Mouse (Mus musculus) thymus, postnatal 25 days (tissue): Measurements from ENCODE around the gene Sirt2.

Experiments used
- DNase-seq: peaks from one replicate; pipeline ENCODE4 v3.0.0; 2022

The Sirt2 gene

DNA sequence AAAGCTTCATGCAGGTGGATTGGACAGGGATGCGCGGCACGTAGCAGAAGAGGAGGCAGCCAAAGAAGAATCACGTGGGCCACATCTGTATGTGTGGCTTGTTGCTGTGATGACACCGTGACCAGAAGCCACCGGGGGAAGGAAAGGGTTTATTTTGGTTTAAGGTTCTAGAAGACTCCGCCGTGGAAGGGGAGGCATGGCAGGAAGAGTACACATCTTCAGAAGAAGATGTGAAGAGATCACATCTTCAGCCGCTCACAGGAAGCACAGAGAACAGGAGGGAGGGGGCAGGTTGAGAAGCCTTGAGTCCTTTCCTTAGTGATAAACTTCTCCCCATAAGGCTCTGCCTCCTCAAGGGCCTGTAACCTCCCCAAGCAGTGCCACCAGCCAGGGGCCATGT, 33.5 kb downstream of the Sirt2 start:
- peak; percentile 28 for DNase-seq

DNA sequence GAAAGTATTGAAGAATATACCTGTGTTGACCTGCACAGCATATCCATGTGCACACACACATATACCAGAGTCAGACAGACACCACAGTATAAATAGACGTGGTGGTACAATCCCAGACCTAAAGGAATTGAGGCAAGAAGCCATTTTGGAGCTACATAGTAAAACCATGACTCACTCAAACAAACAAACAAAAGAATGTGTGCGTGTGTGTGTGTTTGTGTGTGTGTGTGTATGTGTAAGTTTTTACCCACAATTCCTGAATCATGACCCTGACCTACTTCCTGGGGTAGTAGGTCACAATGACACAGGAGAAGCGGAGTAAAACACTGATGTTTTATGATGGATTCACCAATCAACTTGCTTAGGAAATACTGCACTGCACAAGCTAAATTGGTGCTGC, 34.9 kb downstream of the Sirt2 start:
- no peak for DNase-seq

- DNase-seq = no peak
These were observed 35.6 kb downstream of the Sirt2 start for GRCm38 (mm10) chr7:28801901-28802670.

- DNase-seq = no peak
These were observed 36.5 kb downstream of the Sirt2 start for GRCm38 (mm10) chr7:28802846-28803588.

DNA sequence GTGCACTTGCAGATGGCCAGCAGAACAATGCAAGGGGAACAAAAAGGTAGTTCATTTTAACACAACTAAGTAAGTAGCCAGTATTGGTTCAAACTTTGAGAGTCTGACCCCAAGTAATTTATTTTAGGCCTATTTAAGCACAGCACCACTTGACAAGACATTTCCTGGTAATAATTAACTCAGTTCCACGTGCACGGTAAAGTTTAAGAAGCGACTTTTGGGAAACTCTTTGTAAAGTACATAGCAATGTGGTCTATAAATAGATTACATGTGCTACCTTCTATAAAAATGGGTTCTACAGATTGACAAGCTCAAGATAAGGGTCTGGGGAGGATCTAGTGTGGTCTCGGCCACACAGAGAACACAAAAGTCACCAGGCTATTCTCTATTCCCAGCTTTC, 37.2 kb downstream of the Sirt2 start:
- DNase-seq = no peak

- DNase-seq = no peak
These were observed 40.3 kb downstream of the Sirt2 start for GRCm38 (mm10) chr7:28806869-28807268.

GRCm38 (mm10) chr7:28807641-28808220, 41.2 kb downstream of the Sirt2 start:
- DNase-seq = no peak

GRCm38 (mm10) chr7:28808221-28808941, 41.8 kb downstream of the Sirt2 start, which contains the start of gene Hnrnpl:
Gene Hnrnpl, plus strand, starts transcription at chr7:28808541.
- peak; percentile 69 for DNase-seq

- peak; percentile 97 for DNase-seq
These were observed 42.4 kb downstream of the Sirt2 start for GRCm38 (mm10) chr7:28808957-28809393.

DNA sequence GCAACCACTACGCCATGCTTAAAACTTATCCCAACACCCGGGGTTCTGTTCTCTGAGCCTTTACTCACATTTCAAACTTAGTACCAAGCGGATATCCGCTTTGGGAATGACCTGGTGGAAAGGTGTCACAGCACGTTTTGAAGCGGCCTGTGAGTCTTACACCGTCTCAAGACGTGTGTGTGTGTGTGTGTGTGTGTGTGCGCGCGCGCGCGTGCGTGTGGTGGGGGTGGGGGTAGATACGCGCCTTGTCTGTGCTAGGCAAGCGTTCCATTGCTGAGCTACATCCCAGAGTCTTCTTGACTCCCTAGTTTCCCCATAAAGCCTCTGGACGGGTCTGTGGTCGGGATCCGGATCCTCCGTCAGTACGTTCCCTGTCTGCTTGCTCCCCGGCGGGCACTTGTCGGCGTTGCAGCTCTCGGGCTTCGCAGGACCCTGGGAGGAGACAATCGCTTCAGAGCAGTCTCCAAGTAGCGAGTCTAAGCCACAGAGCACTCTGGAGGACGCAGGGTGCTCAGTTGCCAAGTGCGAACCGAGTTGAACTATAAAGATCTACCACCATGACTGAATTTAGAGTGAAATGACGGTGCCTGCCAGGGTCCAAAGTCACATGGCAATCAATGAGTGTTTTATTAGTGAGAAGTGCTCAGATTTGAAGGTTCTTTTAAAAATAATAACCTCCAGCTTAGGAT, 43.0 kb downstream of the Sirt2 start:
- peak; percentile 76 for DNase-seq

DNA sequence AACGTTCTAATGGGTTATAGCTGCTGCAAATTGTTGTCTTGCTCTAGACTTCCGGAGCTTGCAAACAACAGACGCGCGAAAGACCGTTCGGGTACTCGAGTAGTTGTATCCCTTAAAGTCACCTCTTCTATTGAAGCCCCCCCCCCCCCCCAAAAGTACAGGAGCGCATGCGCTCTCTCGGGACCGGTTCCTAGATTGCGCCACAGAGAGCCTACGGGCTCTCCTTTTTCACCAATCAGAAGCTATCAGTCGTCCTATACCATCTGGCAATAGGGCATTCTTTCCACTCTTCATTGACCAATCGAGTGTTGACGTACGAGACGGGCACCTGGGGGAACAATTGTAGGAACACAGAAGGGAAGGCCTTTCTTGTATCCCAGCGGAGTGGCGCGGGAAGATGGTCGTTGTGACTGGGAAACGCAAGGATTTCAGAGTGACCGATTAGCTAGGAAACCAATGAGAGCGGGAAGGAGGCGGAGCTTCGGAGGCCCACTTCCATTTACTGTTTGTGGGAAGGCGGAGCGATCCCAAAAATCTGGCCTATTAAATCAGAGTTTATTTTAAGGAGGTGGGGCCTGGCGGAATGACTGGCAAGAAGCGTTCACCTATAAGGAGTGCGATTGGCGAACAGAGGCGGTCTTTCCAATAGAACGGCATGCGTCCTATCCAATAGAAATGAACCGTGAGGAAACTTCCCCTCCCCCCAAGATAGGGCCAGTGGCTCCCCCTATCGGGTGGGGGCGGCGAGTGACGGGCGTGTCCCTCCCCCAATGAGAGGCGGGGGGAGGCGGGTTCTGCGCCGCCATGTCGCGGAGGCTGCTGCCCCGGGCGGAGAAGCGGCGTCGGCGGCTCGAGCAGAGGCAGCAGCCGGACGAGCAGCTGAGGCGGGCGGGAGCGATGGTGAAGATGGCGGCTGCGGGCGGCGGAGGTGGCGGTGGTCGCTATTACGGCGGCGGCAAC, 43.9 kb downstream of the Sirt2 start:
- DNase-seq = peak; percentile 100

GRCm38 (mm10) chr7:28811228-28811627, 44.7 kb downstream of the Sirt2 start:
- DNase-seq = peak; percentile 96

DNA sequence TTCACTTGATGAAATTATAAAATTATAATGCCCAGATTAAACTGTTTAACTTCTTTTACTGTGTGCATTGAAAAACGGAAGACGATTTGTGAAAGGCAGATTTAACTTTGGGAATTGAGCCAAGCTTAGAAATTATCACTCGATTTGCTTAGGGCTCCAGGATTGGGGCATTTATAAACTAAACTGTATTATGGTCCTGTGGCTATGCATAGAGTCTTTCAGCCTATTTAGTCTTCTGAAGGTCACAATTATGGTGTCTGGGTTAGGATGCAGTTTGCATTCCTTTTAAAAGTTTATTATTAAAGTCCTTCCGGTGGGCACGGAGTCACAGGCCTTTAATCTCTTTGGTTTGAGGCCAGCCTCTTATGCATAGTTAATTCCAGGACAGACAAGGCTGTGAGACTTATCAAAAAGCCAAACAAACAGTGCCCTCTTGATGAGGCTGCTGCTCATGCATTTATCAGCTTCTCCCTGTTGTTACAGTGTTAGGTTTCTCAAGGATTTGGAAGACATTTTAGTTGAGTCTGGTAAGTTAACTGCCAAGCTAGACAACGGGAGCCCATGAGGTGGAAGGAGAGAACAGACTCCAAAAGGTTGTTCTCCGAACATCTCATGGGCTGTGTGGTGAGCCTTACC, 45.2 kb downstream of the Sirt2 start:
- no peak for DNase-seq

- no peak for DNase-seq
These were observed 45.9 kb downstream of the Sirt2 start for GRCm38 (mm10) chr7:28812436-28812835.

DNA sequence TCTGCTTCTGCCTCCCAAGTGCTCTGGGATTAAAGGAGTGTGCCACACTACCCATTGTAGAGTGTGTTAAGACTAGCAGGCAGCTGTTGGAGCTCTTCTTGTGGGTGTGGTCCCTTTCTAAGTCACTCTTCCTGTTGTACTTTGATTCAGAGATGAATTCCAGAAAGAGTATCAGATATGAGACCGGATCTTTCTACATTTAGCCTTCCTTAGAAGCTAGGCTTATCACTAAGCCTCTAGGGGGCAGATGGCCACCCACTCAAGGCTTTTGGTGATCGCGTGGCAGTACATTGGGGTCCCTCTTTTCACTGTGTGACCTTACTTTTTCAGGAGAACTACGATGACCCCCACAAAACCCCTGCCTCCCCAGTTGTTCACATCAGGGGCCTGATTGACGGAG, 46.4 kb downstream of the Sirt2 start:
- DNase-seq = no peak

- no peak for DNase-seq
These were observed 47.9 kb downstream of the Sirt2 start for GRCm38 (mm10) chr7:28814306-28815034.

DNA sequence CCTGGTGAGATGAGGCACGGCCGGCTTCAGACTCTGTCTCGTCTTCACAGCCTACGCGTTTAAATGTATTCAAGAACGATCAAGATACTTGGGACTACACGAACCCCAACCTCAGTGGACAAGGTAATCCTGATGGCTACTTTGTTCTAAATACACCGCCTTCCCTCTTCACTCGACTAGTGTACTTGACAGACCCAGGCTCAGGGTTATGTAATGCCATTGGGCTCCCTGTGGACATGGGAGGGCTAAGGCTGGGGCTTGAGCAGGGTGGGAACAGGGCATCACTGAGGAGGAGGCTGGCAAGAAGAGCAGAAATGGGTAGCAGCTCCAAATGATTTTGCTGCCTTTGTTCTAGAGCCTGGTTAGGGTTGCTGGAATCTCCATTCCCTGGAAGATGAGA, 48.7 kb downstream of the Sirt2 start:
- no peak for DNase-seq

DNA sequence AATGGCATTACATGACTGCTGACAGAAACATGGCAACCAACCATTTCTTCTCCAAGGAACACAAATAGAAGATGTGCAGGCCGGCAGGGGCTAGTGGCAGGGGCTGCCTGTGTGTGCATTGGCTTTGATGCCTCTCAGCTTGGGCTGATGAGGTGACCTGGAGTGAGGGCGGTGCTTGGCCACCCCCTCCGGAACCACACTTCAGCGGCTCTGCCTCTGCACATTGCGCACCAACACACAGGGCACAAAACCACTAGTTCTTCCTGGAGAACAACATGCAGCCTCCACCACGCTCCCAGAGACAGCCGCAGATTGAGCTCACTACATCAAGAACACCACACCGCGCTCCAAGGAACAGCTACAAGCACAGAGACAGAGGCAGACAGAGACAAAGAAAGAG, 49.7 kb downstream of the Sirt2 start:
- no peak for DNase-seq

GRCm38 (mm10) chr7:28816920-28817319, 50.4 kb downstream of the Sirt2 start:
- DNase-seq = no peak

- DNase-seq = no peak
These were observed 51.0 kb downstream of the Sirt2 start for GRCm38 (mm10) chr7:28817524-28817923.
